Mouse (Mus musculus) liver, embryonic 13.5 days (tissue): ENCODE measurements around the gene Spc24. TPM values are rescaled to one million over a fixed set of nuclear protein-coding genes. Genes with fewer than 3 reads are reported as not detected.
A peak's percentile ranks its signal among the peaks of the same experiment; 100 is the strongest.
"Not testable (repeated sequence)": the region's sequence is repeated elsewhere in the genome, so short reads cannot be mapped to it uniquely, and the experiment has no call there.

Experiments used
- ATAC-seq: fragments of 200-750 bp; cut with Nextera tagmentation; 2 replicates; pipeline ENCODE4 v1.8.0; 2017; ENCODE audit warnings: low read depth, mild to moderate bottlenecking, moderate number of reproducible peaks, moderate library complexity
- DNase-seq: peaks from one replicate; pipeline ENCODE4 v3.0.0; 2022
- H3K27ac ChIP-seq: fragments of 300-500 bp; sonication (generic); 2 replicates; pipeline ENCODE4 v1.5.1; 2015; ENCODE audit warnings: moderate library complexity, mild to moderate bottlenecking, inconsistent platforms
- H3K27me3 ChIP-seq: fragments of 300-500 bp; sonication (generic); 2 replicates; pipeline ENCODE4 v1.6.1; 2015; ENCODE audit warnings: mild to moderate bottlenecking, inconsistent platforms
- H3K36me3 ChIP-seq: fragments of 300-500 bp; sonication (generic); 2 replicates; pipeline ENCODE4 v1.6.1; 2015; ENCODE audit warnings: mild to moderate bottlenecking, inconsistent platforms
- H3K4me1 ChIP-seq: fragments of 300-500 bp; sonication (generic); replicated peaks from 2 replicates; pipeline ENCODE4 v1.6.1; 2015; ENCODE audit warnings: inconsistent platforms
- H3K4me2 ChIP-seq: fragments of 300-500 bp; sonication (generic); 2 replicates; pipeline ENCODE4 v1.6.1; 2015; ENCODE audit warnings: inconsistent platforms, mild to moderate bottlenecking, moderate library complexity
- H3K4me3 ChIP-seq: fragments of 300-500 bp; sonication (generic); replicated peaks from 2 replicates; pipeline ENCODE4 v1.5.1; 2015; ENCODE audit warnings: mild to moderate bottlenecking, inconsistent platforms
- H3K9ac ChIP-seq: fragments of 300-500 bp; sonication (generic); 2 replicates; pipeline ENCODE4 v1.6.1; 2015; ENCODE audit warnings: mild to moderate bottlenecking, inconsistent platforms
- H3K9me3 ChIP-seq: fragments of 300-500 bp; sonication (generic); replicated peaks from 2 replicates; pipeline ENCODE4 v1.6.1; 2016; ENCODE audit warnings: inconsistent platforms
- WGBS: fragments of 180-500 bp; shearing (Covaris S2); methylation state at CpG from one replicate; pipeline ENCODE4 v1.1.7; 2015; ENCODE audit not compliant: insufficient replicate concordance; 5-methylcytosine and 5-hydroxymethylcytosine counted together
- polyA plus RNA-seq: library from polyadenylated mRNA; unstranded; fragments of >200 nt; fragmentation: Nextera tagmentation; extraction: Ambion mirVana; gene quantifications from 2 replicates; pipeline ENCODE4 v1.2.1, GENCODE M21; 2015

Spc24 gene
- polyA plus RNA-seq, 1 experiment from 2014 or later = 91.5 TPM

DNA sequence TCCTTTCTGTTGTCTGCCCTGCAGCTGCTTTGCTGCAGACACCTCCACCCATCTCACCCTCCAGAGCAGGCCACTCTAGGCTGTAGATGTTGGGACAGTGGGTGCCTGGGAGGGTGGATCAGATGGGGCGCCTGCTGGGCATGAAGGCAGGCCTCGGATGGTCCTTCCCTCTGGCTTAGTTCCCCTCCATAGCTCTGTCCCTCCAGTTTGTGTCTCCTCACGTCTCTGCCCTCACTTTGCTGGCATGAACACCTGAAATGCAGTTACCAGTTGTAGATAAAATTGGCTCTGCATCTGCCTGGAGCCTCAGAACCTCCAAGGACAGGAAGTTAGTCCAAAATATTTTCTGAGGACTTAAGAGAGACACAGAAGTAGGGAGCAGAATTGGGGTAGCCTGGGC lies 36.8 kb upstream of the Spc24 start:
- Histone ChIP-seq H3K36me3 (peaks cover 33% of the 10 kb centered on the region), H3K9me3 (no peaks in the 10 kb centered on the region), H3K4me2 (peak overlapping the region; percentile 77), H3K9ac (0 out of 2 replicates have a peak overlapping the region, but pooled peaks have one; percentile 65), H3K27ac (peak overlapping the region; percentile 12; the same call in 1 of the 2 replicates), H3K4me1 (peaks cover 43% of the 10 kb centered on the region), H3K27me3 (peaks cover 13% of the 10 kb centered on the region; the same call in 1 of the 2 replicates), H3K4me3 (peak overlapping the region; percentile 67; the same call in 1 of the 2 replicates)
- no peak for DNase-seq
- 59% methylated on average over 3 of the region's 3 CpGs for WGBS
- no peak for ATAC-seq

DNA sequence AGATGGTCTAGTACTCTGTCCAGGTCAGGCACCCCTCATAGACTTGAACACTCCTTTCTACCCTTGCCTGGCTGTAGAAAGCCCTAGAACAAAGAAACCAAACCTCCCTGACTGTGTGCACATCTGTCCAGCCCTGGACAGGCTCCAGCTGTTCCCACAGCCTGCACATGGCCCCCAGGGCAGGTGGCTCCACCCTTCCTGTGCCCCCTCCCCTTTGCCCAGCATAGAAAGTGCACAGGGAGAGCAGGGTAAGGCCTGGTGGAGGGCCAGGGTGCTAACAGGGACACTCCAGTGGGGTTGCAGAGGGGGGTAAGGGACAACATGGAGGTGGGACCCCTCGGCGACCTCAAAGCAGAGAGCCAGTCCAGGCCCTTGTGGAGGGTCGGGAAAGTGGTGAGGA lies 36.2 kb upstream of the Spc24 start:
- H3K9ac ChIP-seq = no peak overlapping the region
- H3K27me3 ChIP-seq = peaks cover 13% of the 10 kb centered on the region; the same call in 1 of the 2 replicates
- H3K9me3 ChIP-seq = no peaks in the 10 kb centered on the region
- H3K4me1 ChIP-seq = peaks cover 43% of the 10 kb centered on the region
- peak overlapping the region; percentile 12; the same call in 1 of the 2 replicates for H3K27ac ChIP-seq
- WGBS = 37% methylated on average over 3 of the region's 3 CpGs
- DNase-seq = no peak
- peaks cover 33% of the 10 kb centered on the region for H3K36me3 ChIP-seq
- no peak overlapping the region; the same call in 1 of the 2 replicates for H3K4me3 ChIP-seq
- peak overlapping the region; percentile 77 for H3K4me2 ChIP-seq
- ATAC-seq = no peak

DNA sequence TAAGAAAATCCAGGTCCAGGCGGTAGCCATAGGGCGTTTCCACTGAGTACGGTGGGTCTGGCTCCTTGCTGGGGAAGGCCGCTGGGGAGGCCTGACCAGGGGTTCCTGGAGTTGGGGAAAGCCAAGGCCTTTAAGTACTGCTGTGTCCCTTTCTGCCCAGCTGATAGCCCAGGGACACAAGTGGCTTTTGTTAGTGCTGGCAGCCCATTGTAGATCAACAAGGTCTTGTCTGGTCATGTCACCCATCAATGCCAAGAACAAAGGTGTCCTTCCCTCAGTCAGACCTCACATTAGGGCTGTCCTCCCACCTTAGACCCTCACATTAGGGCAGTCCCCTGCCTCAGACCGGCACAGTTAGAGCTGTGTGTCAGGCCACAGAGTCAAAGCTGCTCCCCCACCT lies 35.5 kb upstream of the Spc24 start:
- H3K27ac ChIP-seq = no peak overlapping the region
- no peak for DNase-seq
- peaks cover 33% of the 10 kb centered on the region for H3K36me3 ChIP-seq
- no peaks in the 10 kb centered on the region for H3K9me3 ChIP-seq
- H3K27me3 ChIP-seq = peaks cover 13% of the 10 kb centered on the region; the same call in 1 of the 2 replicates
- no peak for ATAC-seq
- H3K4me1 ChIP-seq = peaks cover 43% of the 10 kb centered on the region
- WGBS = 79% methylated on average over 5 of the region's 5 CpGs
- H3K4me3 ChIP-seq = no peak overlapping the region
- no peak overlapping the region for H3K4me2 ChIP-seq
- H3K9ac ChIP-seq = no peak overlapping the region

DNA sequence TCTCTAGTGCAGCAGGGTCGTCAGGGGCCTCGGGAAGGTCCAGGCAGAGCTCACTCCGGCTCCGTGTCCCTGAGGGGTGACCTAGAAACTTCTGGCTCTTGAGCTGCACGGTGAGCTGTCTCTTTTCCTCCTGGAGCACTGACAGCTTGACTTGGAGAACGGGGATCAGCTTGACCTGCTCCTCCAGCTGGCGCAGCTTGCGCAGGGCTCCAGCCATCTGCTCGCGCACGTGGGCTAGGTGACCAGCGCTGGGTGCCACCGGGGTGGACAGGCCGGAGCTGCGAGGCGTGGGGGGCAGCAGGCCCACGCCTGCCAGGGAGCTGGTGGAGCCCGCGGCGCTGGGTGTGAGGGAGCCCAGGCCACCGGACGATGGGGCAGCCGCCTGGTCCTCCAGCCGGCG lies 34.8 kb upstream of the Spc24 start:
- Histone ChIP-seq H3K9ac (no peak overlapping the region), H3K36me3 (peaks cover 33% of the 10 kb centered on the region), H3K27ac (no peak overlapping the region), H3K4me2 (no peak overlapping the region), H3K9me3 (no peaks in the 10 kb centered on the region), H3K4me3 (no peak overlapping the region), H3K4me1 (peaks cover 43% of the 10 kb centered on the region), H3K27me3 (peaks cover 13% of the 10 kb centered on the region; the same call in 1 of the 2 replicates)
- 87% methylated on average over 25 of the region's 25 CpGs for WGBS
- ATAC-seq = no peak
- no peak for DNase-seq

DNA sequence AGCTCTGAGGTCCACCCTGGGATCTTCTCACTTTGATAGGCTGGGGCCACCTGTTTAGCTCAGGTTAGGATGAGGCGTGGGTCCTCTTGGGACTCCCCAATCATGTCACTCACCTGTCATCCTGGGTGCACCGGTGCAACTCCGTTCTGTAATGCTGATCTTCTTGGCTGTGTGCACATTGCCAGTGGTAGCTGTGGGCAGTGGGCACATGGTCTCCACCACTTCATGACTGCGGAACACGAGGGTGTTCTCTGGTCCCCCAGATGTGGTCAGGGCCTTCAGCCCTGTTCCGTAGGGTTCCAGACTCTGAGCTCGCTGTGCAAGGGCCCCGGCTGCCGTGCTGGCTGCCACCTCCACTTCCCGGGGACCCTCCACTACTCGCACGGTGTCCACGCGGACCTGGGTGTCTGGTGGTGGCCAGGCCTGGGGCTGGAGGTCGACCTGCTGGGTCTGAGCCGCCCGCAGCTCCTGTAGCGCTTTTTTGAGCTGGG lies 34.3 kb upstream of the Spc24 start:
- DNase-seq (no peak), ATAC-seq (no peak)
- Histone ChIP-seq H3K27ac (no peak overlapping the region), H3K36me3 (peaks cover 33% of the 10 kb centered on the region), H3K9me3 (no peaks in the 10 kb centered on the region), H3K4me2 (no peak overlapping the region), H3K27me3 (peaks cover 13% of the 10 kb centered on the region; the same call in 1 of the 2 replicates), H3K4me1 (peaks cover 39% of the 10 kb centered on the region), H3K9ac (no peak overlapping the region), H3K4me3 (no peak overlapping the region)
- 82% methylated on average over 18 of the region's 18 CpGs for WGBS

DNA sequence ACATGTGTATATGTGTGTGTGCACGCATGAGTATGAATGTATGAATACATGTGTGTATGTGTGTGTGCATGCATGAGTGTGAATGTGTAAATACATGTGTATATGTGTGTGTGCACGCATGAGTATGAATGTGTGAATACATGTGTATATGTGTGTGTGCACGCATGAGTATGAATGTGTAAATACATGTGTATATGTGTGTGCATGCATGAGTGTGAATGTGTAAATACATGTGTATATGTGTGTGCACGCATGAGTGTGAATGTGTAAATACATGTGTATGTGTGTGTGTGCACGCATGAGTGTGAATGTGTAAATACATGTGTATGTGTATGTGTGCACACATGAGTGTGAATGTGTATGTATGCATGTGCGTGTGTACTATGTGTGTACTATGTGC lies 33.4 kb upstream of the Spc24 start:
- H3K27ac ChIP-seq, H3K4me3 ChIP-seq, ATAC-seq, H3K4me2 ChIP-seq, H3K9ac ChIP-seq, DNase-seq, H3K9me3 ChIP-seq: not testable (repeated sequence)
- H3K27me3 ChIP-seq = peaks cover 13% of the 10 kb centered on the region; the same call in 1 of the 2 replicates
- WGBS = 84% methylated on average over 6 of the region's 6 CpGs
- peaks cover 30% of the 10 kb centered on the region for H3K4me1 ChIP-seq
- H3K36me3 ChIP-seq = peaks cover 33% of the 10 kb centered on the region

DNA sequence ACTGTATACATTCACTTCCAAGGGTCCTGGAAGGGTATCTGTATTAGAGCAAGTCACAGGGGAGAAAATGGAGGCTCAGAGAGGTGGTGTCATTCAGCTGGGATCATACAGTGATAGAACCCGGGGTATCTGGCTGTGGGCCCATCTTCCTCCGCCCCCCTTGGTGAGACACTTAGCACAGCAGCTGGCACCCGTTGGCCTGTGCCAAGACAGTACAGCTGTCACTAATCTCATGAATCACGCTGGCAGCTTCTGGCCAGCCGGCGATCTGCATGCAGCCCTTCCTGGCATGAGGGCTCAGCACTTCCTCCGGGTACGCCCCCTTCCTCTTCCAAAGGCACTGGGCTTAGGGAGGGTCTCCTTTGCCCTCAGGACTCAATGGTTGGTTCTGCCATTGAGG lies 32.5 kb upstream of the Spc24 start:
- no peak overlapping the region for H3K9ac ChIP-seq
- DNase-seq (no peak), ATAC-seq (no peak)
- H3K4me1 ChIP-seq = peaks cover 22% of the 10 kb centered on the region
- H3K4me2 ChIP-seq = no peak overlapping the region
- peaks cover 9% of the 10 kb centered on the region; the same call in 1 of the 2 replicates for H3K27me3 ChIP-seq
- peaks cover 35% of the 10 kb centered on the region for H3K36me3 ChIP-seq
- 25% methylated on average over 8 of the region's 8 CpGs for WGBS
- H3K27ac ChIP-seq = no peak overlapping the region
- no peaks in the 10 kb centered on the region for H3K9me3 ChIP-seq
- no peak overlapping the region for H3K4me3 ChIP-seq

DNA sequence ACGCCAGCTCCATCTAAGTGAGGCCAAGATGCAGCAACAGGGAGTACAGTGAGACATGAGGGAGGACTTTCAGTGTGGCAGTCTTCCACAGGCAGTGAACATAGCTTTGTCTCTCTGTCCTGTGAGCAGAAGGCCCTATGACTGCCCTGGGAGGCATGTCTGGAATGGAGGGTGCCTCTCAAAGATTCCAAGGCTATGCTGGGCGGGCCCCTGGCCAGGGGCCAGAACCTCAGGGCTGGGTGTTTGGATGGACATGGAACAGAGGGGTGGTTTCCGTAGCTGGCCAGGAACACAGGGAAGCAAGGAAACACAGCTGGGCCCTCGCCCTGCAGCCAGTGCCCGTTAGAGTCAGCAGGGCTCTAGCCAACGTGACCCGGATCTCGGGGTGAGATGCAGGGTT lies 31.8 kb upstream of the Spc24 start:
- DNase-seq (no peak), ATAC-seq (no peak)
- Histone ChIP-seq H3K4me3 (no peak overlapping the region), H3K4me2 (no peak overlapping the region), H3K36me3 (peaks cover 35% of the 10 kb centered on the region), H3K4me1 (peaks cover 17% of the 10 kb centered on the region), H3K9ac (no peak overlapping the region), H3K27ac (no peak overlapping the region), H3K9me3 (no peaks in the 10 kb centered on the region), H3K27me3 (peaks cover 2% of the 10 kb centered on the region; the same call in 1 of the 2 replicates)
- 76% methylated on average over 8 of the region's 8 CpGs for WGBS

DNA sequence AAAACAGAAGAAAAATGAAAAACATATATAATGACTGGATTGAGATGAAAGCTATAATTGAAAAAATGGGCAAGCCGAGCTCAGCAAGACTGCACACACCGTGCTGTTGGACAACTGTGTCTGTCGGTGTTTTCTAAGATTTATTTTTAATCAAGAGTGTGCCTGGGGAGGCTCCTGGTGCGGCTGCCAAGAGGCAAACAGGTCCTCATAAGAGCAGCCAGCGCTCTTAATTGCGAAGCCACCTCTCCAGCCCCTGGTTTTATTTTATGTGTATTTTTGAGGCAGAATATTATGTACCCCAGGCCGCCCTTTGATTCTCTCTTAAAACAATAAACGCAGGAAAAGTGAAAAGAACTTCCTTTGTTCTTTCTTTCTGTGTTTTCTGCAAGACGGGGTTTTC lies 28.1 kb upstream of the Spc24 start:
- Histone ChIP-seq H3K4me1 (peaks cover 14% of the 10 kb centered on the region), H3K36me3 (peaks cover 21% of the 10 kb centered on the region; the same call in 1 of the 2 replicates), H3K9me3 (no peaks in the 10 kb centered on the region), H3K27ac (no peak overlapping the region), H3K4me3 (no peak overlapping the region), H3K4me2 (no peak overlapping the region), H3K9ac (no peak overlapping the region), H3K27me3 (no peaks in the 10 kb centered on the region)
- WGBS = 74% methylated on average over 9 of the region's 9 CpGs
- ATAC-seq = no peak
- DNase-seq = no peak

DNA sequence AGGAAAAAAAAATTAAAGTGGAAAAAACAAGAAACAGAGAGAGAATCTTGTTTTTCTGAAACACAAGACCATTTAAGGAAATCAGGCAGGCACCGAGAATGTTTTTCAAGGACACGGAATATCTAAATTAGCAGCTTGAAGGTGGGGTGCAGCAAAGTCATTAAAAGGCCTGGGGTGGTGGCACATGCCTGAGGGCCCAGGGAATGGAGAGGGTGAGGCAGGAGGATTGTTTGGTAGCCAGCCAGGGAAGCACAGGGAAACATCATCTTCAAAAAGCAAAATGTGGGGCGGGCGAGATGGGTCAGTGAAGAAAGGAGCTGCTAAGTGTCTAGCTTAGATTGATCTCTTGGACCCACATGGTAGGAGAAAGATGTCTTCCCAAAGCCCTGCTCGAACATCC lies 27.6 kb upstream of the Spc24 start:
- Histone ChIP-seq H3K4me3 (no peak overlapping the region), H3K27ac (no peak overlapping the region), H3K9me3 (no peaks in the 10 kb centered on the region), H3K36me3 (peaks cover 16% of the 10 kb centered on the region; the same call in 1 of the 2 replicates), H3K27me3 (no peaks in the 10 kb centered on the region), H3K9ac (no peak overlapping the region), H3K4me1 (peaks cover 11% of the 10 kb centered on the region), H3K4me2 (no peak overlapping the region)
- no peak for DNase-seq
- 75% methylated on average over 5 of the region's 5 CpGs for WGBS
- no peak for ATAC-seq

DNA sequence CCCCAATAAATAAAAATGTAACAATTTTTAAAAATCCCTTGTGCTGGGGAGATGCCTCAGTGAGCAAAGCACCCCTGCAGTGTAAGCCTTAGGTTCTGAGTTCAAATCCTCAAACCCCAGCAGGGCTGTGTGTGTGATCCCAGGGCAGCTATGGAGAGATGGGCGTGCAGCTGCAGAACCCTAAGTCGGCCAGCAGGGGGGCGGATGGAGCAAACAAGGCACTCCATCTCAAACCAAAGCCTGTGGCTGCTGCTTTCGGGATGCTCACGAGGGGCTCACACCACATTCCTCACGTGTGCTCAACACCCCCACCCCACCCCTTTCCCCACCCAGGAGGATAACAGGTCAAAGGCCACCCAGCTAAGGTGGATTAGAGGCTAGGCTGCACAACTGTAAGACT lies 26.8 kb upstream of the Spc24 start:
- peaks cover 8% of the 10 kb centered on the region for H3K4me1 ChIP-seq
- no peak for ATAC-seq
- DNase-seq = no peak
- no peaks in the 10 kb centered on the region for H3K9me3 ChIP-seq
- H3K9ac ChIP-seq = no peak overlapping the region
- H3K27me3 ChIP-seq = no peaks in the 10 kb centered on the region
- H3K27ac ChIP-seq = no peak overlapping the region
- H3K4me3 ChIP-seq = no peak overlapping the region
- no peak overlapping the region for H3K4me2 ChIP-seq
- peaks cover 14% of the 10 kb centered on the region; the same call in 1 of the 2 replicates for H3K36me3 ChIP-seq
- 12% methylated on average over 6 of the region's 6 CpGs for WGBS

DNA sequence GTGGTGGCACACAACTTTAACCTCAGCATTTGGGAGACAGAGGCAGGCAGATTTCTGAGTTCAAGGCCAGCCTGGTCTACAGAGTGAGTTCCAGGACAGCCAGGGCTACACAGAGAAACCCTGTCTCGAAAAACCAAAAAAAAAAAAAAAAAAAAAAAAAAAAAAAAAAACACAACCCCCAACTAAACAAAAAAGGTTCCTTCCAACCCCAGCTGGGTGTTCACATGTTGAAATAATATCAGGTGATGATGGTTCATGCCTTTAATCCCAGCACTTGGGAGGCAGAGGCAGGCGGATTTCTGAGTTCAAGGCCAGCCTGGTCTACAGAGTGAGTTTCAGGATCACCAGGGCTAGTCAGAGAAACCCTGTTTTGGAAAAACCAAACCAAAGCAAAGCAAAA lies 26.2 kb upstream of the Spc24 start:
- not testable (repeated sequence) for ATAC-seq

More for the DNA sequence above, 26.2 kb upstream of the Spc24 start:
- 49% methylated on average over 2 of the region's 2 CpGs for WGBS
- not testable (repeated sequence) for H3K27ac ChIP-seq, H3K27me3 ChIP-seq, H3K4me2 ChIP-seq, H3K9ac ChIP-seq, H3K4me1 ChIP-seq, DNase-seq, H3K4me3 ChIP-seq, H3K9me3 ChIP-seq
- peaks cover 17% of the 10 kb centered on the region; the same call in 1 of the 2 replicates for H3K36me3 ChIP-seq
